Mouse (Mus musculus) embryo, embryonic 10 days (tissue): ENCODE data around the gene F5.

Experiments used
- DNase-seq: peaks from one replicate; pipeline ENCODE4 v3.0.0-alpha.2; 2015; ENCODE audit warnings: low spot score

Gene F5

GRCm38 (mm10) chr1:164151387-164152088 is at the start of gene F5:
Gene F5, plus strand, starts transcription at chr1:164151838.
- peak; percentile 41 for DNase-seq

DNA sequence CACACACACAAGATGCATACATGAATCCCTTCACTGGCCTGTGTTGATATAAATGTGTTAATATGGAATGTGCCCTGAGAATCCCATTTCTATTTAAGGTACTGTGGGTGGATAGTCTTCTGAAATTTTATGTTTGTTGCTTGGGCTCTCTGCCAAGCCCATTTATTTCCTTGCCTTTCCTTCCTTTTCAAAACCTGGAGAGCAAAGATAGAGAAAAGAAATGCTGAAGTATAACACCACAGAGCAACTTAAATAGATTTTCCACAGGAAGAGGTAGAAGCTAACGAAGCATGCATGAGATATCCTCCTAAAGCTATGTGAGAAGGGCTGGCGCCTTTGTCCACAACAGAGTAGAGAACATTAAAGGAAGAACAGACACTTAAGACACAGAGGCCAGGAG is 41.9 kb upstream of the F5 start:
- DNase-seq, result no peak

- DNase-seq, result no peak
These were observed 40.9 kb upstream of the F5 start for GRCm38 (mm10) chr1:164110591-164111329.

GRCm38 (mm10) chr1:164114280-164114679 is 37.4 kb upstream of the F5 start:
- DNase-seq, result no peak

GRCm38 (mm10) chr1:164114947-164115493 is 36.6 kb upstream of the F5 start, which contains the start of gene Selp:
Gene Selp, plus strand, starts transcription at chr1:164115264.
- DNase-seq, result no peak

- DNase-seq, result no peak
These were observed 36.0 kb upstream of the F5 start for GRCm38 (mm10) chr1:164115647-164116046.

DNA sequence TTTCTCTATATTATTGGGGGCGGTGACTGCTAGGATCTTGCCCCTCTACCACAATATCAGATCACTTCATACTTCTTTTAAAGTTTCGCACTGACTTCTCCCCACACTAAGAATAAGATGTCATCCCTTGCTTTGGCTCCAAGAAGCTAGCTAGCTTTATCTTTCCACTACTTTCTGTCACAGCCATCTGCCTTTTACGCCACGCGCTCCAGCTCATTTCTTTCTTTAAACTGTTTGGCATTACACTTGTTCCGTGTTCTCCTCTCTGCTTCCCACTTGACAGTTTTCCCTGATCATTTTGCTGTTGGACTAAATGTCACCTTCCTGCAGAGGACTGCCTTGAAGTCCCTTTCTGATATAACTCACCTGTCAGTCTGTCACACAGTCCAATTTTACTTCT is 33.8 kb upstream of the F5 start:
- no peak for DNase-seq

DNA sequence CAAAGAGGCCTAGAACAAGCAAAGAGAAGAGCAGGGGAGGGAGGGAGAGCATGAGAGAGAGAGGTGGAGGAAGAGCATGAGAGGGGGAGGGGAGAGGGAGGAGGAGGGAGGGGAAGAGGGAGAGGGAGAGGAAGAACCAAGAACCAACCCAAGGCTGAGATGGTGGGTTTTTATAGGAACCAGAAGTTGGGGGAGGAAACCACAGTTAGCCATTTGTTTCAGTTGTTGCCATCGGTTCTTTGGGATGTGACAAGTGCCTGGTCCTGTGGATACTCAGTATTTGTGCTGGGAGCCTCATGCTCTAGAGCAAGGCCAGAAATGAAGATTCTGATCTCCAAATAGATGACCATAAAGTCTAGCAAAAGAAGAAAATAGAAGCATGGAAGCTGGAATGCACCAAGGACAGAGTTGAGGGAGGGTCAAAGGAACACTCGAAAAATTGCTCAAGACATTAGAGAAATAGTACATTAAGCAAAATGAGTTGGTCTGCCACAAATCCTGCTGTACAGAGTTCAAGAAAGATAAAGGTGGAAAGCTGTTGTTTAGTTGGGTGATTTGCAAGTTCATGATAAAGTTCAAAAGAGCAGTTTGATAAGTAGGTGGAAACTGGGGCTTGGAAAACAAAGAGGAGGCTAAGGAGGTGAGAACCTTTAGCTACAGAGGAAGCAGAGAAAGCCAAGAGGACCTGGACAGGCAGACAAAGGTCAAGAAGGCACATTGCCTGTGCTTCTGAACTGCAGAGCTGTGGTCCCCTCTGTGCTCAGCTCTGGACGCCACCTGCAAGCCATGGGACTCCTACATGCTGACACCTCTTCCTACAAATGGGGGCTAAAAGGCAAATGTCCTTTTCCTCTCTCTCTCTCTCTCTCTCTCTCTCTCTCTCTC is 31.5 kb upstream of the F5 start:
- no peak for DNase-seq

- DNase-seq, result no peak
These were observed 30.9 kb upstream of the F5 start for GRCm38 (mm10) chr1:164120777-164121158.

- no peak for DNase-seq
These were observed 27.8 kb upstream of the F5 start for GRCm38 (mm10) chr1:164123836-164124235.

- DNase-seq, result no peak
These were observed 21.6 kb upstream of the F5 start for GRCm38 (mm10) chr1:164130013-164130412.

GRCm38 (mm10) chr1:164132609-164133008 is 19.0 kb upstream of the F5 start:
- DNase-seq, result no peak

DNA sequence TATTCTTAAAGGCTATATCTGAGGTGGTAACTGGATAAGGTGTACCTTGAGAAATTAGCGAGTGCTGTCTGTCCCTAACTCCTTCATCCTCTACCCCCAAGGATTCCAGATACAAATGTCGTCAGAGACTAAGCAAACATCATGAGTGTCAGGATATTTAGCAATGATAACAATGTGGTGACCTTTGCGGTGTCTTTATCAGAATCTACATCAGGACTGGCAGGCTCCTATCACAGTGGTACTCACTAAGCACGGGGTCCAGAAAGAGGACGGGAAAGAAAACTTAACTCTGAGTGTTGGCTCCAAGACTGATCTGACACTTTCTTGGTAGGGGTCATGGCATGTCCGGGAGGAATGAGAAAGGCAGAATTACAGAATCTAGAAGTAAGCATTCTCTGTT is 17.5 kb upstream of the F5 start:
- no peak for DNase-seq

- no peak for DNase-seq
These were observed 16.3 kb upstream of the F5 start for GRCm38 (mm10) chr1:164135360-164135759.

- no peak for DNase-seq
These were observed 15.7 kb upstream of the F5 start for GRCm38 (mm10) chr1:164135960-164136359.

DNA sequence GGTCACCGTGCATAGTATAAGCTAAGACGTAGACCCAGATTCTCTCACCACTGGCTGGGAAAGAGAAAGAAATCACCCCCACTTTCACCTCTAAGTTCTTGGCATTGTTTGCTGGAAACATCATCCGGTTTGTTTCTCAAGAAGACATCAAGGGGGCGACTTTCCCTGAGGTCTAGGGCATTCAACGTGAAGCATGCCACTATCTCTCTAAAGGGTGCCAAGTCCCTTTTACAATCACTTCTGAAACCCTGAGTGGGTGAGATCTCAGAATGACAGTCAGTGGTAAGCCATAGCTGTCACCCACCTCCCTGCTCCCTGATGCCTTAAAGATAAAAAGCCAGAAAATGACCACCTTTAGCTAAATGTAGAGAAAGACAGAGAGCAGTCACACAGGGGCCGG is 15.0 kb upstream of the F5 start:
- DNase-seq, result no peak

GRCm38 (mm10) chr1:164138365-164139130 is 13.1 kb upstream of the F5 start:
- DNase-seq, result peak; percentile 90

- no peak for DNase-seq
These were observed 12.2 kb upstream of the F5 start for GRCm38 (mm10) chr1:164139464-164139863.

DNA sequence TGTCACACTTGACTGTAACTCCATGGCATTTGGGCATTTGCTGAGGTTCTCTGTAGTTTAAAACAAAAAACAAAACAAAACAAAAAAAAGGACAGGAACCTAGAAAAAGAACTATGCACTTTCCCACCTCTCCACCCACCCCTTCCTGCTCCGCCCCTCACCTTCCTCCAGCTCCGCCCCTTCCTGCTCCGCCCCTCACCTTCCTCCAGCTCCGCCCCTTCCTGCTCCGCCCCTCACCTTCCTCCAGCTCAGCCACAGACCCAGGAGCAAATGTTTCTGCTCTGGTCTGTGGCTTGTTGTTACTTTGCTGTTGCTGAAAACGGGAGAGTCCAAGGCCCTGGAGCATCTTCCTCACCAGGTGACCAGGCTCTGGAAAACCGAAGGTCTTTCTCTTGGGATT is 2.6 kb upstream of the F5 start:
- DNase-seq, result no peak

GRCm38 (mm10) chr1:164152836-164153235 is 1.2 kb downstream of the F5 start:
- DNase-seq, result no peak

GRCm38 (mm10) chr1:164154983-164155382 is 3.3 kb downstream of the F5 start:
- DNase-seq, result no peak

DNA sequence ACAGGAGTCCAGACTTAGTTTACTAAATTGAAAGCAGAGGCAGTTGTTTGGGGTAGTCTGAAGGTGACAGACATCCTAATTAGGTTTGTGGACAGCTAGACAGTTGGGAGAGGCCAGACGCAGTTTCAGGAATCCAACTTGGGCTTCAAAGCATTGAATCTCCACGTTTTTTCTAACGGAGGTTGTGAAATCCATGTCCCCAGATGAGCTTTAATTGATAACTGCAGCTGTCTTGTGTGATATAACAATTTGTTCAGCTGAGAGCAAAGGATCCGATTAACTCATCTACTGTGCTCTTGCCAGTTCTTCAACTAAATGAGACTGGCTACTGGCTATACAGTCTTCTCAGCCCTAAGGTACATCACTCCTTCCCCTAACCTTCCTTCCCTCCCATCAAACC is 6.9 kb downstream of the F5 start:
- DNase-seq, result no peak
